Mouse (Mus musculus): ENCODE measurements around the gene Atr.
A peak's percentile ranks its signal among the peaks of the same experiment; 100 is the strongest.

Atr gene

GRCm38 (mm10) chr9:95857414-95858026 is at the start of gene Atr:
Gene Atr (plus strand): TSS chr9:95857597.
- peak; percentile 89 for DNase-seq (ENCODE audit: low read depth)

GRCm38 (mm10) chr9:95809596-95809995 is 47.8 kb upstream of the Atr start:
- no peak for DNase-seq (ENCODE audit: low read depth)

- DNase-seq (ENCODE audit: low read depth), result no peak
Observed at GRCm38 (mm10) chr9:95811817-95812216, 45.6 kb upstream of the Atr start.

GRCm38 (mm10) chr9:95813721-95814531 is 43.5 kb upstream of the Atr start:
- no peak for DNase-seq (ENCODE audit: low read depth)

GRCm38 (mm10) chr9:95815015-95815673 is 42.3 kb upstream of the Atr start:
- no peak for DNase-seq (ENCODE audit: low read depth)

- DNase-seq (ENCODE audit: low read depth), result no peak
Observed at GRCm38 (mm10) chr9:95815706-95816105, 41.7 kb upstream of the Atr start.

GRCm38 (mm10) chr9:95822531-95822930 is 34.9 kb upstream of the Atr start:
- no peak for DNase-seq (ENCODE audit: low read depth)

GRCm38 (mm10) chr9:95827565-95827964 is 29.8 kb upstream of the Atr start:
- no peak for DNase-seq (ENCODE audit: low read depth)

- DNase-seq (ENCODE audit: low read depth), result no peak
Observed at GRCm38 (mm10) chr9:95832758-95833157, 24.6 kb upstream of the Atr start.

GRCm38 (mm10) chr9:95834799-95835198 is 22.6 kb upstream of the Atr start:
- no peak for DNase-seq (ENCODE audit: low read depth)

GRCm38 (mm10) chr9:95835741-95836140 is 21.7 kb upstream of the Atr start:
- DNase-seq (ENCODE audit: low read depth), result no peak

- DNase-seq (ENCODE audit: low read depth), result no peak
Observed at GRCm38 (mm10) chr9:95839424-95839823, 18.0 kb upstream of the Atr start.

- DNase-seq (ENCODE audit: low read depth), result peak; percentile 48
Observed at GRCm38 (mm10) chr9:95844825-95845460, 12.5 kb upstream of the Atr start, which contains the start of gene Pls1. Gene Pls1 (minus strand): TSS chr9:95845311.

GRCm38 (mm10) chr9:95845711-95846110 is 11.7 kb upstream of the Atr start:
- no peak for DNase-seq (ENCODE audit: low read depth)

GRCm38 (mm10) chr9:95851671-95852070 is 5.7 kb upstream of the Atr start:
- no peak for DNase-seq (ENCODE audit: low read depth)

GRCm38 (mm10) chr9:95852896-95853295 is 4.5 kb upstream of the Atr start:
- peak; percentile 81 for DNase-seq (ENCODE audit: low read depth)

- DNase-seq (ENCODE audit: low read depth), result no peak
Observed at GRCm38 (mm10) chr9:95854891-95855290, 2.5 kb upstream of the Atr start.

GRCm38 (mm10) chr9:95856004-95856403 is 1.4 kb upstream of the Atr start:
- no peak for DNase-seq (ENCODE audit: low read depth)

GRCm38 (mm10) chr9:95858027-95858570 is 702 bp downstream of the Atr start:
- peak; percentile 81 for DNase-seq (ENCODE audit: low read depth)

GRCm38 (mm10) chr9:95878246-95878645 is 20.8 kb downstream of the Atr start:
- no peak for DNase-seq (ENCODE audit: low read depth)

- no peak for DNase-seq (ENCODE audit: low read depth)
Observed at GRCm38 (mm10) chr9:95882751-95883150, 25.4 kb downstream of the Atr start.

GRCm38 (mm10) chr9:95897392-95897791 is 40.0 kb downstream of the Atr start:
- DNase-seq (ENCODE audit: low read depth), result no peak
